Mouse (Mus musculus) lung, embryonic 14.5 days (tissue): ENCODE measurements around the gene Msh5. TPM values are rescaled to one million over a fixed set of nuclear protein-coding genes. Genes with fewer than 3 reads are reported as not detected.

ENCODE experiments used
- ATAC-seq: fragments of 200-750 bp; cut with Nextera tagmentation; 2 replicates; pipeline ENCODE4 v1.8.0; 2017; ENCODE audit warnings: mild to moderate bottlenecking, moderate TSS enrichment, moderate library complexity; ENCODE audit not compliant: insufficient read depth
- DNase-seq: peaks from one replicate; pipeline ENCODE4 v3.0.0-alpha.2; 2015
- H3K27ac ChIP-seq: fragments of 300-500 bp; sonication (generic); 2 replicates; pipeline ENCODE4 v1.5.1; 2014; ENCODE audit warnings: low read depth, mild to moderate bottlenecking, moderate library complexity
- H3K27me3 ChIP-seq: fragments of 300-500 bp; sonication (generic); 2 replicates; pipeline ENCODE4 v1.6.1; 2014; ENCODE audit warnings: low read length, control low read depth; ENCODE audit not compliant: insufficient read depth
- H3K36me3 ChIP-seq: fragments of 300-500 bp; sonication (generic); 2 replicates; pipeline ENCODE4 v1.6.1; 2014; ENCODE audit warnings: control low read depth; ENCODE audit not compliant: insufficient read depth
- H3K4me1 ChIP-seq: fragments of 300-500 bp; sonication (generic); 2 replicates; pipeline ENCODE4 v1.6.1; 2014; ENCODE audit warnings: antibody characterized with exemption, control low read depth; ENCODE audit not compliant: insufficient read depth
- H3K4me2 ChIP-seq: fragments of 300-500 bp; sonication (generic); 2 replicates; pipeline ENCODE4 v1.6.1; 2014; ENCODE audit warnings: mild to moderate bottlenecking
- H3K4me3 ChIP-seq: fragments of 300-500 bp; sonication (generic); 2 replicates; pipeline ENCODE4 v1.5.1; 2014; ENCODE audit warnings: low read depth, low read length
- H3K9ac ChIP-seq: fragments of 300-500 bp; sonication (generic); 2 replicates; pipeline ENCODE4 v1.6.1; 2014
- H3K9me3 ChIP-seq: fragments of 300-500 bp; sonication (generic); 2 replicates; pipeline ENCODE4 v1.6.1; 2016; ENCODE audit warnings: low read depth, low read length, control low read depth
- CTCF ChIP-seq: IDR thresholded peaks from 2 replicates; pipeline ENCODE4 v1.5.1; 2016; ENCODE audit warnings: antibody characterized with exemption, low read depth
- WGBS: fragments of 180-500 bp; shearing (Covaris S2); extraction: QIAGEN DNeasy Blood & Tissue Kit; methylation state at CpG from one replicate; pipeline ENCODE4 v1.1.7; 2014; 5-methylcytosine and 5-hydroxymethylcytosine counted together
- polyA plus RNA-seq: library from polyadenylated mRNA; unstranded; fragments of >200 nt; fragmentation: Nextera tagmentation; extraction: Ambion mirVana; gene quantifications from 2 replicates; pipeline ENCODE4 v1.2.1, GENCODE M21; 2014

The Msh5 gene
- polyA plus RNA-seq, result 4.2 and 4.6 TPM in 2 replicates

- Histone ChIP-seq H3K27ac (peak within 1 kb of the TSS; percentile 99), H3K4me1 (peaks cover 24% of the 10 kb centered on the region), H3K27me3 (no peaks in the 10 kb centered on the region), H3K4me2 (peak within 1 kb of the TSS; percentile 99), H3K4me3 (peak within 1 kb of the TSS; percentile 63), H3K9ac (peak within 1 kb of the TSS; percentile 94), H3K9me3 (no peaks in the 10 kb centered on the region), H3K36me3 (no peaks in the 10 kb centered on the region)
- no peak for TF ChIP-seq CTCF
- 2% methylated on average over 33 of the region's 33 CpGs for WGBS
- peak; percentile 94 for ATAC-seq
- DNase-seq, result peak; percentile 100
Measured at GRCm38 (mm10) chr17:35046681-35047455, at the start of gene Msh5. Gene Msh5, minus strand, starts transcription at chr17:35046745.

- Histone ChIP-seq H3K27me3 (no peaks in the 10 kb centered on the region), H3K4me1 (peaks cover 7% of the 10 kb centered on the region), H3K4me3 (no peak overlapping the region), H3K4me2 (no peak overlapping the region), H3K36me3 (peaks cover 78% of the 10 kb centered on the region), H3K9me3 (no peaks in the 10 kb centered on the region), H3K9ac (no peak overlapping the region), H3K27ac (no peak overlapping the region)
- DNase-seq (no peak), ATAC-seq (no peak)
- 86% methylated on average over 15 of the region's 15 CpGs for WGBS
- TF ChIP-seq CTCF, result no peak
Measured at GRCm38 (mm10) chr17:35094475-35095365, 48.2 kb upstream of the Msh5 start.

GRCm38 (mm10) chr17:35092403-35093198 is 46.1 kb upstream of the Msh5 start:
- no peaks in the 10 kb centered on the region for H3K9me3 ChIP-seq
- no peak overlapping the region for H3K27ac ChIP-seq
- H3K9ac ChIP-seq, result no peak overlapping the region
- TF ChIP-seq CTCF, result no peak
- ATAC-seq, result no peak
- H3K4me1 ChIP-seq, result peaks cover 7% of the 10 kb centered on the region
- H3K36me3 ChIP-seq, result peaks cover 57% of the 10 kb centered on the region
- no peaks in the 10 kb centered on the region for H3K27me3 ChIP-seq
- H3K4me2 ChIP-seq, result no peak overlapping the region
- no peak for DNase-seq
- no peak overlapping the region for H3K4me3 ChIP-seq
- 84% methylated on average over 14 of the region's 14 CpGs for WGBS

GRCm38 (mm10) chr17:35090166-35090932 is 43.8 kb upstream of the Msh5 start:
- 59% methylated on average over 8 of the region's 8 CpGs for WGBS
- Histone ChIP-seq H3K4me3 (peak overlapping the region; percentile 63), H3K36me3 (peaks cover 34% of the 10 kb centered on the region), H3K9me3 (no peaks in the 10 kb centered on the region), H3K9ac (peak overlapping the region; percentile 84), H3K27me3 (no peaks in the 10 kb centered on the region), H3K4me2 (peak overlapping the region; percentile 63), H3K27ac (0 out of 2 replicates have a peak overlapping the region, but pooled peaks have one; percentile 2), H3K4me1 (peaks cover 7% of the 10 kb centered on the region)
- ATAC-seq, result no peak
- TF ChIP-seq CTCF, result no peak
- no peak for DNase-seq

GRCm38 (mm10) chr17:35088825-35089644 is 42.5 kb upstream of the Msh5 start, which contains the start of gene Abhd16a:
Gene Abhd16a, plus strand, starts transcription at chr17:35089263.
- H3K27me3 ChIP-seq, result no peaks in the 10 kb centered on the region
- peaks cover 7% of the 10 kb centered on the region for H3K4me1 ChIP-seq
- peak within 1 kb of the TSS; percentile 63 for H3K4me3 ChIP-seq
- peak; percentile 5; the same call in 1 of the 2 replicates for TF ChIP-seq CTCF
- peak within 1 kb of the TSS; percentile 96 for H3K27ac ChIP-seq
- 3% methylated on average over 67 of the region's 67 CpGs for WGBS
- peaks cover 23% of the 10 kb centered on the region for H3K36me3 ChIP-seq
- ATAC-seq, result peak; percentile 99
- no peaks in the 10 kb centered on the region for H3K9me3 ChIP-seq
- H3K9ac ChIP-seq, result peak within 1 kb of the TSS; percentile 84
- DNase-seq, result peak; percentile 98
- peak within 1 kb of the TSS; percentile 63 for H3K4me2 ChIP-seq
